ENCODE assay signal across 21 mouse cellular contexts in genomic region chr4:76750709-76751108, GRCm38 (mm10).
DNase-seq lines count a peak whose midpoint lies in the region; ATAC-seq lines count a peak whose summit lies in the region.
"Had no signal": no experiment of that assay in that cellular context is flagged by ENCODE, and none has a peak within 500 bp of the region (broad histone marks: within the 10 kb centered on the region; RNA-seq: fewer than 3 reads in every experiment).

No protein-coding gene starts in this region.

- H3K9ac ChIP-seq in neural tube, embryonic 14.5 days (replicated peaks; ENCODE audit: low read depth, low read length), result no peak overlapping the region
- H3K9ac ChIP-seq: lung, embryonic 15.5 days; neural tube, embryonic 13.5 days had no signal

- H3K27ac ChIP-seq in neural tube, embryonic 14.5 days (ENCODE audit: low read depth, low read length), result no peak overlapping the region
- H3K27ac ChIP-seq: lung, embryonic 15.5 days; macrophage; neural tube, embryonic 13.5 days had no signal

- no peak overlapping the region for H3K4me3 ChIP-seq in neural tube, embryonic 14.5 days (ENCODE audit: low read depth, low read length)
- H3K4me3 ChIP-seq: lung, embryonic 15.5 days; neural tube, embryonic 13.5 days had no signal

- no peaks in the 10 kb centered on the region for H3K9me3 ChIP-seq in neural tube, embryonic 14.5 days (ENCODE audit: control insufficient read depth, low read length)
- H3K9me3 ChIP-seq: lung, embryonic 15.5 days had no signal

- H3K27me3 ChIP-seq in neural tube, embryonic 14.5 days (ENCODE audit: control insufficient read depth, insufficient read depth, low read length), result no peaks in the 10 kb centered on the region
- H3K27me3 ChIP-seq: CH12.LX; lung, embryonic 15.5 days; neural tube, embryonic 13.5 days had no signal

- WGBS in neural tube, embryonic 14.5 days, result 26% methylated on average over 2 of the region's 2 CpGs

- no peaks in the 10 kb centered on the region for H3K4me1 ChIP-seq in neural tube, embryonic 14.5 days (ENCODE audit: control insufficient read depth, insufficient read depth, low read length)
- H3K4me1 ChIP-seq: lung, embryonic 15.5 days had no signal

- no peak overlapping the region for H3K4me2 ChIP-seq in neural tube, embryonic 14.5 days (ENCODE audit: low read depth, low read length)
- H3K4me2 ChIP-seq: lung, embryonic 15.5 days; neural tube, embryonic 13.5 days had no signal

- peak; percentile 3 for DNase-seq in embryo, embryonic 10 days (ENCODE audit: low spot score)
- DNase-seq in embryo, embryonic 11 days, result no peak
- peak; percentile 17 for DNase-seq in layer of hippocampus, adult 9-11 months
- no peak for DNase-seq in layer of hippocampus, adult 9-10 months (ENCODE audit: low spot score)
- no peak for DNase-seq in neural tube, embryonic 10.5 days (ENCODE audit: extremely low spot score, low spot score)
- DNase-seq in retina, embryonic 14.5 days (ENCODE audit: low spot score), result peak; percentile 41
- DNase-seq in kidney, adult 8-10 months, result no peak
- DNase-seq: adrenal gland, adult 8-10 months; cerebellum, adult 2 months; heart, adult 11 months; kidney, postnatal 10 days; liver; right cerebral cortex, adult 18-20 months; spleen, adult 18-20 months; thymus, adult 18-20 months had no signal

- ATAC-seq in neural tube, embryonic 14.5 days (ENCODE audit: low read depth), result peak; percentile 82; the same call in 1 of the 2 replicates
- ATAC-seq: intestine, postnatal 0 days had no signal

- no peaks in the 10 kb centered on the region for H3K36me3 ChIP-seq in neural tube, embryonic 14.5 days (ENCODE audit: control insufficient read depth, insufficient read depth, low read length)
- H3K36me3 ChIP-seq: lung, embryonic 15.5 days; neural tube, embryonic 13.5 days had no signal

Comparison
In these comparisons a context has a peak if more than half of its experiments do, and no peak if none do; other contexts are left out.
1. DNase-seq: peak in embryo, embryonic 10 days (single experiment), layer of hippocampus, adult 9-11 months (single experiment) and retina, embryonic 14.5 days (single experiment); none in embryo, embryonic 11 days (single experiment), layer of hippocampus, adult 9-10 months (single experiment), neural tube, embryonic 10.5 days (single experiment) and kidney, adult 8-10 months (0 of 2).